Mouse (Mus musculus) cortical plate, adult 2 months (tissue): ENCODE measurements at regions not wholly inside any gene's neighbourhood (a gene's known extent, or its start where the extent isn't known, plus 50 kb on each side); places are given as distances from the start of the nearest gene placed in this dataset.

Experiments
- CTCF ChIP-seq: fragments of 200-500 bp; IDR thresholded peaks from 2 replicates; pipeline ENCODE4 v1.5.1; 2011; ENCODE audit warnings: mild to moderate bottlenecking, control low read depth, low read length; ENCODE audit not compliant: insufficient read depth; ENCODE audit errors: extremely low read depth
- POLR2A ChIP-seq: fragments of 200-500 bp; IDR thresholded peaks from 2 replicates; pipeline ENCODE4 v1.6.1; 2011; ENCODE audit warnings: mild to moderate bottlenecking, low read length, control low read depth; ENCODE audit not compliant: insufficient read depth; ENCODE audit errors: extremely low read depth

- TF ChIP-seq CTCF, result no peak
- TF ChIP-seq POLR2A, result no peak
Measured at GRCm38 (mm10) chr12:8420511-8421270, 79.1 kb downstream of the Rhob start.
